Mouse (Mus musculus) bone marrow macrophage, adult 2 months (primary cell): Measurements from ENCODE around the gene Gpatch1.

Experiments
- CTCF ChIP-seq: IDR thresholded peaks from 2 replicates; pipeline ENCODE4 v1.5.1; 2012; ENCODE audit warnings: low read depth, mild to moderate bottlenecking, low read length, moderate library complexity
- POLR2A ChIP-seq: IDR thresholded peaks from 2 replicates; pipeline ENCODE4 v1.6.1; 2012; ENCODE audit warnings: mild to moderate bottlenecking, low read depth, low read length, borderline replicate concordance

GRCm38 (mm10) chr7:35266666-35267065 is 51.6 kb downstream of the Gpatch1 start:
- no peak for TF ChIP-seq POLR2A
- peak; percentile 26; the same call in 1 of the 2 replicates for TF ChIP-seq CTCF
